10 mouse cellular contexts compared by ENCODE assay signal in genomic region chr15:85043116-85043515, GRCm38 (mm10). TPM values are rescaled to one million over a fixed set of nuclear protein-coding genes. Genes with fewer than 3 reads are reported as not detected.
DNase-seq lines count a peak whose midpoint lies in the region; ATAC-seq lines count a peak whose summit lies in the region.
"Had no signal": no experiment of that assay in that cellular context is flagged by ENCODE, and none has a peak within 500 bp of the region (broad histone marks: within the 10 kb centered on the region; RNA-seq: fewer than 3 reads in every experiment).

No protein-coding gene starts in this region.

- H3K4me2 ChIP-seq in heart, embryonic 12.5 days = no peak overlapping the region
- peak overlapping the region; percentile 41 for H3K4me2 ChIP-seq in limb, embryonic 12.5 days

- peak; percentile 93 for DNase-seq in heart, adult 11 months
- DNase-seq in heart, postnatal 36 days = no peak
- peak; percentile 40 for DNase-seq in CD4-positive helper T cell, adult 2 months (ENCODE audit: low read depth, low spot score)
- no peak for DNase-seq in adrenal gland, adult 8-10 months
- DNase-seq in left cerebral cortex, postnatal 10 days (ENCODE audit: extremely low spot score in 1 of 2, low spot score in 2 of 2) = no peak

- H3K27me3 ChIP-seq in heart, embryonic 12.5 days (replicated peaks) = no peaks in the 10 kb centered on the region
- no peaks in the 10 kb centered on the region for H3K27me3 ChIP-seq in limb, embryonic 12.5 days

- intact Hi-C loops in heart, postnatal 36 days (cut with DNase I) = loop anchor here (2.0 kb wide), 1 partner anchor 42 kb away; no protein-coding TSS in a partner anchor
- intact Hi-C loops in left cerebral cortex, postnatal 10 days (cut with DNase I) = loop anchor here (5.0 kb wide), 1 partner anchor 41 kb away; no protein-coding TSS in a partner anchor

- peaks cover 34% of the 10 kb centered on the region for H3K36me3 ChIP-seq in heart, embryonic 12.5 days
- H3K36me3 ChIP-seq in limb, embryonic 12.5 days = peaks cover 35% of the 10 kb centered on the region

- H3K9me3 ChIP-seq in heart, embryonic 12.5 days (replicated peaks) = no peaks in the 10 kb centered on the region
- no peaks in the 10 kb centered on the region for H3K9me3 ChIP-seq in limb, embryonic 12.5 days

- peak overlapping the region; percentile 73 for H3K27ac ChIP-seq in heart, embryonic 12.5 days (ENCODE audit: poor library complexity, severe bottlenecking)
- H3K27ac ChIP-seq in limb, embryonic 12.5 days = peak overlapping the region; percentile 91

- H3K4me1 ChIP-seq in heart, embryonic 12.5 days (replicated peaks) = peaks cover 31% of the 10 kb centered on the region
- peaks cover 44% of the 10 kb centered on the region for H3K4me1 ChIP-seq in limb, embryonic 12.5 days (replicated peaks)

- no peak overlapping the region for H3K9ac ChIP-seq in heart, embryonic 12.5 days
- peak overlapping the region; percentile 27; the same call in 1 of the 2 replicates for H3K9ac ChIP-seq in limb, embryonic 12.5 days (replicated peaks)

- ATAC-seq in heart, embryonic 12.5 days (ENCODE audit: insufficient number of reproducible peaks, low FRiP score) = no peak
- ATAC-seq in limb, embryonic 12.5 days (ENCODE audit: insufficient number of reproducible peaks, insufficient read depth, low FRiP score, low TSS enrichment, low read depth) = no peak
- no peak for ATAC-seq in megakaryocyte-erythroid progenitor cell, adult 5-6 weeks (replicated peaks; ENCODE audit: low FRiP score, low TSS enrichment, poor library complexity, severe bottlenecking)

- 54% methylated on average over 5 of the region's 5 CpGs for WGBS in heart, embryonic 12.5 days
- 37% methylated on average over 5 of the region's 5 CpGs for WGBS in limb, embryonic 12.5 days

- H3K4me3 ChIP-seq in heart, embryonic 12.5 days = no peak overlapping the region
- H3K4me3 ChIP-seq in limb, embryonic 12.5 days (replicated peaks) = 0 out of 2 replicates have a peak overlapping the region, but pooled peaks have one; percentile 11
- H3K4me3 ChIP-seq: erythroblast, embryonic 14.5 days had no signal

RNA-seq across cellular contexts. Expression of gene Fam118a, which starts 14.4 kb away (rescaled TPM):
- total RNA-seq in heart, postnatal 36 days (2021) = 1 to 10 TPM; 7.1 to 7.2 TPM
- polyA plus RNA-seq in heart, embryonic 12.5 days (2016; fragmentation: Nextera tagmentation; extraction: Ambion mirVana) = 17.6 and 18.8 TPM in 2 replicates
- polyA plus RNA-seq in limb, embryonic 12.5 days (2016; fragmentation: Nextera tagmentation; extraction: Ambion mirVana) = 27.9 and 28.8 TPM in 2 replicates
- total RNA-seq in megakaryocyte-erythroid progenitor cell, adult 5-6 weeks (2014; fragmentation: Nextera tagmentation) = 9.3 and 9.6 TPM in 2 replicates
- total RNA-seq in megakaryocyte-erythroid progenitor cell, adult 5-6 weeks (2017) = 5.7 and 8.9 TPM in 2 replicates
- 10 to 100 TPM; 12.6 to 17.2 (median 15.2) TPM for total RNA-seq in adrenal gland, adult 8-10 months (2022)
- 10 to 100 TPM; 25.4 to 26.3 TPM for total RNA-seq in left cerebral cortex, postnatal 10 days (2021)

RNA-seq across cellular contexts. Expression of gene Upk3a, which starts 26.2 kb away (rescaled TPM):
- not detected for total RNA-seq in heart, postnatal 36 days (2021)
- not detected in 2 replicates for polyA plus RNA-seq in heart, embryonic 12.5 days (2016; fragmentation: Nextera tagmentation; extraction: Ambion mirVana)
- polyA plus RNA-seq in limb, embryonic 12.5 days (2016; fragmentation: Nextera tagmentation; extraction: Ambion mirVana) = not detected in 2 replicates
- total RNA-seq in megakaryocyte-erythroid progenitor cell, adult 5-6 weeks (2014; fragmentation: Nextera tagmentation) = not detected in 2 replicates
- not detected in 2 replicates for total RNA-seq in megakaryocyte-erythroid progenitor cell, adult 5-6 weeks (2017)
- not detected for total RNA-seq in adrenal gland, adult 8-10 months (2022)
- under 1 TPM; 0.32 to 0.65 TPM for total RNA-seq in left cerebral cortex, postnatal 10 days (2021)
- total RNA-seq: layer of hippocampus, postnatal 25 days had no signal
- polyA plus RNA-seq: erythroblast, embryonic 14.5 days had no signal

RNA-seq across cellular contexts. Expression of gene 5031439G07Rik, which starts 54.8 kb away (rescaled TPM):
- total RNA-seq in heart, postnatal 36 days (2021) = 10 to 100 TPM; 25.7 to 29.2 TPM
- polyA plus RNA-seq in heart, embryonic 12.5 days (2016; fragmentation: Nextera tagmentation; extraction: Ambion mirVana) = 4.3 and 5.3 TPM in 2 replicates
- polyA plus RNA-seq in limb, embryonic 12.5 days (2016; fragmentation: Nextera tagmentation; extraction: Ambion mirVana) = 7.7 and 10.1 TPM in 2 replicates
- total RNA-seq in megakaryocyte-erythroid progenitor cell, adult 5-6 weeks (2014; fragmentation: Nextera tagmentation) = 3.5 and 3.6 TPM in 2 replicates
- total RNA-seq in megakaryocyte-erythroid progenitor cell, adult 5-6 weeks (2017) = 2.2 and 4.0 TPM in 2 replicates
- total RNA-seq in adrenal gland, adult 8-10 months (2022) = 10 to 100 TPM; 36.8 to 56.2 (median 47.5) TPM
- total RNA-seq in left cerebral cortex, postnatal 10 days (2021) = 100 to 1,000 TPM; 128 to 135 TPM

Comparison
In these comparisons a context has a peak if more than half of its experiments do, and no peak if none do; other contexts are left out.
1. DNase-seq: peak in heart, adult 11 months (single experiment) and CD4-positive helper T cell, adult 2 months (single experiment); none in heart, postnatal 36 days (0 of 2), adrenal gland, adult 8-10 months (single experiment) and left cerebral cortex, postnatal 10 days (0 of 2).
2. RNA of gene 5031439G07Rik, which starts 54.8 kb away (total RNA-seq): 128 to 135 TPM in left cerebral cortex, postnatal 10 days, 36.8 to 56.2 TPM in adrenal gland, adult 8-10 months and 25.7 to 29.2 TPM in heart, postnatal 36 days; 2.2 to 4.0 TPM in megakaryocyte-erythroid progenitor cell, adult 5-6 weeks; every median in the first group is over 4 times any median in the second.